Mouse (Mus musculus) midbrain, embryonic 11.5 days (tissue): ENCODE measurements at regions not wholly inside any gene's neighbourhood (a gene's known extent, or its start where the extent isn't known, plus 50 kb on each side); places are given as distances from the start of the nearest gene placed in this dataset.

Source experiments
- ATAC-seq: fragments of 200-750 bp; cut with Nextera tagmentation; 2 replicates; pipeline ENCODE4 v1.8.0; 2017; ENCODE audit warnings: moderate TSS enrichment, moderate library complexity; ENCODE audit not compliant: low FRiP score
- DNase-seq: peaks from one replicate; pipeline ENCODE4 v3.0.0; 2015; ENCODE audit warnings: low spot score; ENCODE audit errors: missing footprints
- H3K27ac ChIP-seq: fragments of 300-500 bp; sonication (generic); 2 replicates; pipeline ENCODE4 v1.5.1; 2014; ENCODE audit warnings: low read depth, low read length
- H3K27me3 ChIP-seq: fragments of 300-500 bp; sonication (generic); 2 replicates; pipeline ENCODE4 v1.6.1; 2014; ENCODE audit warnings: mild to moderate bottlenecking, low read length, moderate library complexity, mixed read lengths; ENCODE audit not compliant: control insufficient read depth, insufficient read depth
- H3K36me3 ChIP-seq: fragments of 300-500 bp; sonication (generic); 2 replicates; pipeline ENCODE4 v1.6.1; 2014; ENCODE audit warnings: mild to moderate bottlenecking, low read length, moderate library complexity, mixed read lengths; ENCODE audit not compliant: control insufficient read depth, insufficient read depth
- H3K4me1 ChIP-seq: fragments of 300-500 bp; sonication (generic); 2 replicates; pipeline ENCODE4 v1.6.1; 2014; ENCODE audit warnings: low read length; ENCODE audit not compliant: control insufficient read depth, insufficient read depth
- H3K4me2 ChIP-seq: fragments of 300-500 bp; sonication (generic); 2 replicates; pipeline ENCODE4 v1.6.1; 2014; ENCODE audit warnings: mild to moderate bottlenecking, moderate library complexity
- H3K4me3 ChIP-seq: fragments of 300-500 bp; sonication (generic); 2 replicates; pipeline ENCODE4 v1.5.1; 2014; ENCODE audit warnings: low read depth, low read length
- H3K9ac ChIP-seq: fragments of 300-500 bp; sonication (generic); 2 replicates; pipeline ENCODE4 v1.6.1; 2014; ENCODE audit warnings: low read length
- H3K9me3 ChIP-seq: fragments of 300-500 bp; sonication (generic); 2 replicates; pipeline ENCODE4 v1.6.1; 2016; ENCODE audit warnings: low read length; ENCODE audit not compliant: control insufficient read depth
- WGBS: fragments of 180-500 bp; shearing (Covaris S2); extraction: QIAGEN DNeasy Blood & Tissue Kit; methylation state at CpG from one replicate; pipeline ENCODE4 v1.1.7; 2014; 5-methylcytosine and 5-hydroxymethylcytosine counted together

GRCm38 (mm10) chr5:69707099-69707498 lies 115.0 kb upstream of the Gnpda2 start:
- no peak overlapping the region for H3K27ac ChIP-seq
- H3K27me3 ChIP-seq = no peaks in the 10 kb centered on the region
- 19% methylated on average over 2 of the region's 2 CpGs for WGBS
- ATAC-seq (peak; percentile 54), DNase-seq (no peak)
- no peaks in the 10 kb centered on the region for H3K36me3 ChIP-seq
- H3K9me3 ChIP-seq = no peaks in the 10 kb centered on the region
- no peak overlapping the region for H3K9ac ChIP-seq
- H3K4me3 ChIP-seq = no peak overlapping the region
- peaks cover 2% of the 10 kb centered on the region; the same call in 1 of the 2 replicates for H3K4me1 ChIP-seq
- no peak overlapping the region for H3K4me2 ChIP-seq

GRCm38 (mm10) chr5:69705168-69705532 lies 113.0 kb upstream of the Gnpda2 start:
- Histone ChIP-seq H3K4me2 (no peak overlapping the region), H3K27me3 (no peaks in the 10 kb centered on the region), H3K4me3 (no peak overlapping the region), H3K9me3 (no peaks in the 10 kb centered on the region), H3K9ac (no peak overlapping the region), H3K36me3 (no peaks in the 10 kb centered on the region), H3K27ac (no peak overlapping the region), H3K4me1 (peaks cover 2% of the 10 kb centered on the region; the same call in 1 of the 2 replicates)
- DNase-seq = no peak
- WGBS = 74% methylated on average over 4 of the region's 4 CpGs
- ATAC-seq = no peak

GRCm38 (mm10) chr5:69704261-69705167 lies 112.4 kb upstream of the Gnpda2 start:
- Histone ChIP-seq H3K9me3 (no peaks in the 10 kb centered on the region), H3K4me2 (no peak overlapping the region), H3K9ac (no peak overlapping the region), H3K4me1 (peaks cover 2% of the 10 kb centered on the region; the same call in 1 of the 2 replicates), H3K27ac (no peak overlapping the region), H3K27me3 (no peaks in the 10 kb centered on the region), H3K4me3 (no peak overlapping the region), H3K36me3 (no peaks in the 10 kb centered on the region)
- peak; percentile 85 for DNase-seq
- peak; percentile 80; the same call in 1 of the 2 replicates for ATAC-seq
- whole genome bisulfite sequencing = 76% methylated on average over 2 of the region's 2 CpGs

DNA sequence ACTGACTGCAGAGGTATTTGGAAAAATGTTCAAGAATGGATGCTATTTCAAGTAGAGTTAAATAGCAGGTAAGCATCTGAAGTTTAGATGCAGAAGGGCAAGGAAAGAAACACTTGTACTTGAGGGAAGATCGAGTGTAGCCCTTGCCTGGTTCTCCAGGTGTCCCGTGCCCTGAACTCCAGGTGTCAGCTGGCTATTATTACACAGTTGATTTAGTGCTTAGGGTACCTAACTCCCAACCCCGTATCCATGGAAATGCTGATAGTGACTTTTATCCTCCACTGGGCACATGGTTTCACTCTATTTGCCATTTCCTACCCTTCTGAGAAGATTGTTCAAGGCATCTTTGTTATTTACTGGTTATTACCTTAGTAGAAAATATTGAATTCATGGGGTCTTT lies 86.6 kb upstream of the Gnpda2 start:
- H3K4me1 ChIP-seq = no peaks in the 10 kb centered on the region
- no peak overlapping the region for H3K4me3 ChIP-seq
- 87% methylated on average over 3 of the region's 3 CpGs for WGBS
- no peak overlapping the region for H3K27ac ChIP-seq
- ATAC-seq = no peak
- no peak overlapping the region for H3K4me2 ChIP-seq
- no peaks in the 10 kb centered on the region for H3K27me3 ChIP-seq
- H3K36me3 ChIP-seq = no peaks in the 10 kb centered on the region
- DNase-seq = no peak
- H3K9me3 ChIP-seq = no peaks in the 10 kb centered on the region
- H3K9ac ChIP-seq = no peak overlapping the region

- no peaks in the 10 kb centered on the region for H3K4me1 ChIP-seq
- no peak overlapping the region for H3K27ac ChIP-seq
- H3K9me3 ChIP-seq = no peaks in the 10 kb centered on the region
- H3K4me3 ChIP-seq = no peak overlapping the region
- no peak overlapping the region for H3K9ac ChIP-seq
- no peaks in the 10 kb centered on the region for H3K36me3 ChIP-seq
- 78% methylated on average over 3 of the region's 3 CpGs for WGBS
- no peaks in the 10 kb centered on the region for H3K27me3 ChIP-seq
- ATAC-seq (no peak), DNase-seq (no peak)
- no peak overlapping the region for H3K4me2 ChIP-seq
Measured at GRCm38 (mm10) chr5:69678268-69678667, 86.1 kb upstream of the Gnpda2 start.

DNA sequence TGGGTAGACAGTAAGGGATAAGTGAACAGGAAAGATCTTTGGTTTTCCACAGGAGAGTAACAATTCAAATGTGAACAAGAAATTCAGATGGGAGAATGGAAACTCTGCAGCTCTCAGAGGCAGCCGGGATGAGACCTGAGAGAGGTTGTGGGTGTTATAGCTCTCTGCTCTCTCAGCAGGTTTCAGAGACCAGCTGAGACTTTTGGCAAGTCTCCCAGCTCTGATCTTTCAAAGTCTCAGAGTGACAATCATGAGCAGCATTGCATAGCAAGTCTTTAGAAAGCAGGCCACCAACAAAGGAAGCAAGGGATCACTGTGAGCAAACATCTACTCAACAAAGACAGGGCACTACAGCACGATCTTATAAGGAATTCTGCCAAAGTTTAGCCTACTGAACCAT lies 73.4 kb upstream of the Gnpda2 start:
- Histone ChIP-seq H3K27me3 (no peaks in the 10 kb centered on the region), H3K4me1 (no peaks in the 10 kb centered on the region), H3K4me3 (no peak overlapping the region), H3K4me2 (no peak overlapping the region), H3K27ac (no peak overlapping the region), H3K9ac (no peak overlapping the region), H3K36me3 (no peaks in the 10 kb centered on the region), H3K9me3 (no peaks in the 10 kb centered on the region)
- 48% methylated on average over 2 of the region's 2 CpGs for WGBS
- no peak for ATAC-seq
- DNase-seq = no peak

- Histone ChIP-seq H3K9ac (no peak overlapping the region), H3K4me2 (no peak overlapping the region), H3K9me3 (no peaks in the 10 kb centered on the region), H3K36me3 (no peaks in the 10 kb centered on the region), H3K4me3 (no peak overlapping the region), H3K27me3 (no peaks in the 10 kb centered on the region), H3K27ac (no peak overlapping the region), H3K4me1 (no peaks in the 10 kb centered on the region)
- WGBS = 84% methylated on average over 3 of the region's 3 CpGs
- DNase-seq (no peak), ATAC-seq (no peak)
Measured at GRCm38 (mm10) chr5:69663961-69664360, 71.8 kb upstream of the Gnpda2 start.
